Mouse (Mus musculus) heart, embryonic 16.5 days (tissue): ENCODE results near the gene Cnnm3. TPM values are rescaled to one million over a fixed set of nuclear protein-coding genes. Genes with fewer than 3 reads are reported as not detected.

Experiments used
- ATAC-seq: fragments of 200-750 bp; cut with Nextera tagmentation; replicated peaks from 2 replicates; pipeline ENCODE4 v1.8.0; 2017; ENCODE audit warnings: moderate number of reproducible peaks; ENCODE audit not compliant: insufficient read depth, low FRiP score; ENCODE audit errors: extremely low read depth
- H3K27ac ChIP-seq: fragments of 300-500 bp; sonication (generic); 2 replicates; pipeline ENCODE4 v1.5.1; 2014; ENCODE audit warnings: mild to moderate bottlenecking, low read length, control low read depth, moderate library complexity
- H3K27me3 ChIP-seq: fragments of 300-500 bp; sonication (generic); 2 replicates; pipeline ENCODE4 v1.6.1; 2014; ENCODE audit warnings: low read length, mixed read lengths; ENCODE audit not compliant: control insufficient read depth, insufficient read depth
- H3K36me3 ChIP-seq: fragments of 300-500 bp; sonication (generic); 2 replicates; pipeline ENCODE4 v1.6.1; 2014; ENCODE audit not compliant: control insufficient read depth, insufficient read depth
- H3K4me1 ChIP-seq: fragments of 300-500 bp; sonication (generic); 2 replicates; pipeline ENCODE4 v1.6.1; 2014; ENCODE audit warnings: low read length, mixed read lengths; ENCODE audit not compliant: control insufficient read depth, insufficient read depth
- H3K4me2 ChIP-seq: fragments of 300-500 bp; sonication (generic); 2 replicates; pipeline ENCODE4 v1.6.1; 2014; ENCODE audit warnings: low read depth, mild to moderate bottlenecking, control low read depth, low read length
- H3K4me3 ChIP-seq: fragments of 300-500 bp; sonication (generic); 2 replicates; pipeline ENCODE4 v1.5.1; 2014; ENCODE audit warnings: mild to moderate bottlenecking, control low read depth, low read length
- H3K9ac ChIP-seq: fragments of 300-500 bp; sonication (generic); 2 replicates; pipeline ENCODE4 v1.6.1; 2014; ENCODE audit warnings: low read length, control low read depth
- H3K9me3 ChIP-seq: fragments of 300-500 bp; sonication (generic); replicated peaks from 2 replicates; pipeline ENCODE4 v1.6.1; 2016; ENCODE audit warnings: low read length; ENCODE audit not compliant: control insufficient read depth
- WGBS: fragments of 180-500 bp; shearing (Covaris S2); extraction: QIAGEN DNeasy Blood & Tissue Kit; methylation state at CpG from one replicate; pipeline ENCODE4 v1.1.7; 2014; 5-methylcytosine and 5-hydroxymethylcytosine counted together
- polyA plus RNA-seq: library from polyadenylated mRNA; unstranded; fragments of >200 nt; fragmentation: Nextera tagmentation; extraction: Ambion mirVana; gene quantifications from 2 replicates; pipeline ENCODE4 v1.2.1, GENCODE M21; 2015

Gene Cnnm3
- polyA plus RNA-seq, 1 experiment from 2014 or later = 1.8 TPM

- no peaks in the 10 kb centered on the region for H3K9me3 ChIP-seq
- H3K4me3 ChIP-seq = peak overlapping the region; percentile 90
- 7% methylated on average over 8 of the region's 8 CpGs for WGBS
- ATAC-seq = no peak
- H3K27me3 ChIP-seq = no peaks in the 10 kb centered on the region
- H3K27ac ChIP-seq = peak overlapping the region; percentile 98
- H3K9ac ChIP-seq = peak overlapping the region; percentile 98
- H3K36me3 ChIP-seq = peaks cover 32% of the 10 kb centered on the region
- H3K4me2 ChIP-seq = peak overlapping the region; percentile 73
- peaks cover 36% of the 10 kb centered on the region for H3K4me1 ChIP-seq
Observed at GRCm38 (mm10) chr1:36555798-36556395, 44.2 kb downstream of the Cnnm3 start.

DNA sequence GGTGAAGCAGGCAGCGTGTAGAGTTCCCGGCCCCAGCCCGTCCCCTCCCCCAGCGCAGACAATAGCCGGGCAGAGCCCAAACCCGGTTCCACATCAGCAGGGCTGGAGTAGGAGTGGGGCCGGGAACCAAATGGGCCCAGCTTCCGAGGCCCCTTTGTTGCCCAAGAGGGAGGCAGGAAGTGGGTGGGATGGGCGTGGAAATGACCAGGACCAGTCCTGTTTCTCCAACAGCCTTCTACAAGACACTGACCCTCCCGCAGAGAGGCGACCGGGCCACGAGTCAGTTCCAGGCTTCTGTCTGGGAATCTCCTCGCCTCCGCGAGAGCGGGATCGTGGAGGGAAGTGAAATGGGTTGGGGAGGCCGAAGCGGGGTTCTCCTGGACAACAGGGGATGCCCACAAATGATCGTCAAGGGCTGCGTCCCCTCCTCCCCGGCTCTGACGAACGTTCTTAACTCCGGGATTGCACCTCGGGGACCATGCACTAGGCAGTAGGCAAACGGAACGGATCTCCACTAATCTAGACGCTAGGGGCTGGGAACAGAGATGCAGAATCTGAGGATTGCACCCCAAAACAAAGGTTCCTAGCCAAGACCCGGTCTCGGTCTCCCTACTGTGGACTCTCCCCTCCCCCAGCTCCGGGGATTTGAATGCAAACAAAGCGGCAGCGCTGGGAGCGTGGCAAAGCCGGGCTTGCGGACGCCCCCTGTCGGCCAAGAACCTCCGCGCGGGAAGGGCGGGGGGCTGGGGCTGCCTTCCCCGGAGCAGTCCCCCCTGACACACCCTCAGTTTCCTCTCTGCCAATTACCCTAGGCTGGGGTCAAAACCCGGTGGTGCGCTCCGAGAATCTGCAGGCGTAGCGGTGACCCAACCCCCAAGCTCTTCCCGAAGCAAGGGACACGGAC lies 45.1 kb downstream of the Cnnm3 start:
- peaks cover 38% of the 10 kb centered on the region for H3K4me1 ChIP-seq

DNA sequence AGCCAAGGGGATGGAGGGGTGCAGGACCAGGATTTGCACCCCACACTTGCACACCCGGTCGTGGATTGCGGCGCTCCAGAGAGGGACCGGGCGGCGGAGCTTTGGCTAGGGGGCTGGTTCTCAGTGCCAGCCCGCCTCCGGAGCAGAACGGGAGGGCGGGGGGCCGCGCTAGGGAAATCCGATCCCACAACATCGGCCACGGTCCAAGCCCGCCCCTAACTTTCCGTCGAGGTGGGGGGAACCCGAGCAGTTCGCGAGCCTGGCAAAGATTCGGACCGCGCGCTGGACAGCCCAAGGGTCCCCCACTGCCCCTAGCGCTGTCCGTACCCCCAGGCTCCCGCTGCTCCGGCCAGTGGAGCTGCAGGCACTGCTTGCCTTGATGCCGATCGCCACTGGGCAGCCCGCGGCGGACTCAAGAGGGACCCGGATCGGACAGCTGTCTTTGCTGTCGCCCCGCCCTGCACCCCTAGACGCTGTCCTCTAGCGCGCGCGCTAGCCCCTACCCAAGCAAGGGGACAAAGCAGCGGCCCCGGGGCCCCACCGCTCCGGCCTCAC lies 45.9 kb downstream of the Cnnm3 start:
- 0% methylated on average over 44 of the region's 48 CpGs for WGBS
- Histone ChIP-seq H3K4me2 (peak overlapping the region; percentile 73), H3K27me3 (no peaks in the 10 kb centered on the region), H3K9ac (peak overlapping the region; percentile 98), H3K36me3 (peaks cover 17% of the 10 kb centered on the region), H3K27ac (peak overlapping the region; percentile 98), H3K4me3 (peak overlapping the region; percentile 90), H3K9me3 (no peaks in the 10 kb centered on the region), H3K4me1 (peaks cover 43% of the 10 kb centered on the region)
- peak; percentile 76 for ATAC-seq

More for the DNA sequence above, 45.1 kb downstream of the Cnnm3 start:
- H3K27ac ChIP-seq = peak overlapping the region; percentile 98
- H3K27me3 ChIP-seq = no peaks in the 10 kb centered on the region
- WGBS = under 1% methylated on average over 52 of the region's 52 CpGs
- no peaks in the 10 kb centered on the region for H3K9me3 ChIP-seq
- peak overlapping the region; percentile 98 for H3K9ac ChIP-seq
- peak overlapping the region; percentile 73 for H3K4me2 ChIP-seq
- ATAC-seq = peak; percentile 66
- H3K4me3 ChIP-seq = peak overlapping the region; percentile 90
- H3K36me3 ChIP-seq = peaks cover 24% of the 10 kb centered on the region

DNA sequence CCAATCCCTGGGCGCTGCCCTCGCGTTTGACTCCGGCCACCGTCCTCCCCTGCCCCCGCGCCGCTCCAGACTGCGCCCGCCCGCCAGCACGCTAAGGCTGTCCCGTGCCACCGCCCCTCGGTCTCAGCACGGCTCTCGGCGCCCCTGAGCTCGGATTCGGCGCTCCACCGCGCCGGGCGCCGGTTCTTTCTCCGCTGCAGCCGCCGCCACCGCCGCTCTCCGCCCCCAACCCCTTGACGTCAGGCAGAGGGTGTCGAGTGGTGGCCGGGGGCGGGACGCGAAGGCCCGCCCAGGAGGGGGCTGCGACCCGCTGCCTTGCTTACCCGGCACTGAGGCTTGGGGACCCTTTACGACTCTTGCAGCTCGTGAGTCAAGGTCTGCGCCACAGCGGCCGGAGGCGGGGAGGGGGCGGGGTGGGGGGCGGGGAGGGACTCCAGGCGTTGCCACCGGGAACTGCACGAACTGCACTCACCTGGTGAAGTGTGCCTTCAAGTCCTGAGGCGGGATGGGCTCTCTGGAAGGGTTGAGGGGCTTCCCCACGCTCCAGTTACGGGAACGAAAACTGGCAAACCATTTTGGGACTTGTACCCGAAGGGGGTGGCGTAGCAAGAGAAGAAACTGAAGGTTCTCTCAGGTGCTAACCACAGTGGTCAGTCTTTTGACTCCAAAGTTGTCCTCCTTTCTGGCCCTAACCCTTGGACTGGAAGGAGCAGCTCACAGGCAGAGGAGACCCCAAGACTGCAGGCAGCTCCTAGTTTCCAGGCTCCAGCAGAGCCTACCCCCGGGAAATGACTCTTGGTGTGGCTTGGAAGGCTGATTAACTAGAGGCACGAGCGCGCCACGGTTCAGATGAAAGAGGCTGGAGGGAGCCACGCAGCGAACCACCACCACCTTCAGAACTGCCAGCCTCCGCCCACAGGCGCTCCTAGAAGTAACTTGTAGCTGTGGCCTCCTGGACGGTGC lies 46.6 kb downstream of the Cnnm3 start, which contains the start of gene Sema4c:
TSS of gene Sema4c (minus strand) at position 319 of the 963 bp plus-strand sequence.
- H3K4me2 ChIP-seq = peak within 1 kb of the TSS; percentile 73
- H3K4me3 ChIP-seq = peak within 1 kb of the TSS; percentile 90
- peak; percentile 45 for ATAC-seq
- H3K36me3 ChIP-seq = peaks cover 9% of the 10 kb centered on the region
- 1% methylated on average over 69 of the region's 69 CpGs for WGBS
- H3K27me3 ChIP-seq = no peaks in the 10 kb centered on the region
- peak within 1 kb of the TSS; percentile 98 for H3K9ac ChIP-seq
- peaks cover 43% of the 10 kb centered on the region for H3K4me1 ChIP-seq
- H3K27ac ChIP-seq = peak within 1 kb of the TSS; percentile 98
- H3K9me3 ChIP-seq = no peaks in the 10 kb centered on the region

DNA sequence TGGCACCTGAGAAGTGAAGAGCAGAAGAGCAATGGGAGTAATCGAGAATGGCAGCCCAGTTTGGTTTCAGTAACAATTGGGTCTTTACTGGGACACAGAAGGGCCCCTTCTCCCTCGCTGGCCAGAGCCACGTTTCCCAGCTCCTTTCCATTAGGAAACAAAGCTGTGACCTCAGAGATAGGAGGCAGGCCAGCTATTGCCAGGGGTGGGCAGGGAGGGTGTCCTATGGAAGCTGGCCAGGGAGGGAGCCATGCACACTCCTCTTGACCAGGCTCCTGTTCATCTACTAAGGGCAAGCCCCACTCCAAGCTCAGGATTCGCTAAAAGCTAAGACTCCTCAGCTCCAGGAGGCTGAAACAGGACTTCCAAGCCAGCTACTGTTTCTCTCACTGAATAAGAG lies 47.6 kb downstream of the Cnnm3 start:
- Histone ChIP-seq H3K4me3 (peak overlapping the region; percentile 90), H3K36me3 (peaks cover 1% of the 10 kb centered on the region; the same call in 1 of the 2 replicates), H3K27ac (peak overlapping the region; percentile 98; the same call in 1 of the 2 replicates), H3K4me1 (peaks cover 41% of the 10 kb centered on the region), H3K9ac (peak overlapping the region; percentile 98; the same call in 1 of the 2 replicates), H3K27me3 (no peaks in the 10 kb centered on the region), H3K9me3 (no peaks in the 10 kb centered on the region), H3K4me2 (peak overlapping the region; percentile 73)
- 8% methylated on average over 4 of the region's 4 CpGs for WGBS
- ATAC-seq = no peak

GRCm38 (mm10) chr1:36559888-36560287 lies 48.2 kb downstream of the Cnnm3 start:
- H3K4me3 ChIP-seq = no peak overlapping the region
- H3K36me3 ChIP-seq = no peaks in the 10 kb centered on the region
- H3K9me3 ChIP-seq = no peaks in the 10 kb centered on the region
- 0 out of 2 replicates have a peak overlapping the region, but pooled peaks have one; percentile 1 for H3K27ac ChIP-seq
- H3K27me3 ChIP-seq = no peaks in the 10 kb centered on the region
- H3K4me2 ChIP-seq = no peak overlapping the region
- H3K9ac ChIP-seq = no peak overlapping the region
- H3K4me1 ChIP-seq = peaks cover 37% of the 10 kb centered on the region
- ATAC-seq = no peak
- 66% methylated on average over 5 of the region's 5 CpGs for WGBS

DNA sequence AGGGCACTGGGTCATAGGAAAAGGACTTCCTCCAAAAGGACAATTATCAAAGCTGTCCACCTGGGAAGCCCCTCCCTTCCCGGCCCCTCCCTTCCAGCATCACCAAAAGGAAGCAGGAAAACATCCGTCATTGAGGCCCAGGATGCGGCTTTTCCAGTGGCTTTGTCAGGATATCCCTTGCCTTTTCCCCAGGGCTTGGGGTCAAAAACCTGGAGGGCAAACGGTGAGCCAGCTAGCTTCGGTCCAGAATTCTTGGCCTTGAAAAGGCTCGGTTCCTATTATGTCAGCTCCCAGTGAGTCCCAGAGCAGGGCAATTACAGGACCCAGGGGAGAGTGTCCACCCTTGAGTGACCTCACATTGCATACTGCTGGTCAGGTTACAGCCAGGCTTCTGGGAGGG lies 49.2 kb downstream of the Cnnm3 start:
- H3K27ac ChIP-seq = peak overlapping the region; percentile 17
- no peak for ATAC-seq
- H3K4me1 ChIP-seq = peaks cover 27% of the 10 kb centered on the region
- H3K9ac ChIP-seq = no peak overlapping the region
- no peak overlapping the region for H3K4me2 ChIP-seq
- H3K27me3 ChIP-seq = no peaks in the 10 kb centered on the region
- WGBS = 50% methylated on average over 6 of the region's 6 CpGs
- H3K4me3 ChIP-seq = no peak overlapping the region
- no peaks in the 10 kb centered on the region for H3K36me3 ChIP-seq
- no peaks in the 10 kb centered on the region for H3K9me3 ChIP-seq

DNA sequence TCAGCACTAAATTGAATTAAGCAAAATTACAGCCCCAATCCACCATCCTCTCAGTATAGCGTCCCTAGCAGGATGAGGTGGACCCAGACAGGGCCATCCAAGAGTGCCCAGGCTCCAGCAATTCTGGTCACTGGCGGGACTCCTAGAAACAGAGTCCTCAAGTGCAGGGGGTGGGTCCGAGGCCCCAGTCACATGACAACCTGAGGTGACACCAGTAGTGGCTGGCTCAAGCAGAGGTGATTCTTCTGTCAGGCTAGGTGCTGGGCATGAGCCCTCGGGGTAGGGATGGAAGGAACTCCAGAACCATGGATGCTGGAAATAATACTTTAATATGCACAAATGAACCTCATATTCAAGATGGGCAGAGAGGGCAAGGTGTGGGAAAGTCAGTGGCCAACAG lies 50.7 kb downstream of the Cnnm3 start:
- H3K9ac ChIP-seq = no peak overlapping the region
- H3K36me3 ChIP-seq = no peaks in the 10 kb centered on the region
- H3K27me3 ChIP-seq = no peaks in the 10 kb centered on the region
- no peak overlapping the region for H3K27ac ChIP-seq
- no peak overlapping the region for H3K4me2 ChIP-seq
- H3K4me1 ChIP-seq = peaks cover 25% of the 10 kb centered on the region
- 51% methylated on average over 4 of the region's 4 CpGs for WGBS
- no peak overlapping the region for H3K4me3 ChIP-seq
- H3K9me3 ChIP-seq = no peaks in the 10 kb centered on the region
- ATAC-seq = no peak
